Mouse (Mus musculus) embryonic facial prominence, embryonic 10.5 days (tissue): Measurements from ENCODE around the gene Zbtb11. TPM values are rescaled to one million over a fixed set of nuclear protein-coding genes. Genes with fewer than 3 reads are reported as not detected.

Source experiments
- DNase-seq: peaks from one replicate; pipeline ENCODE4 v3.0.0-alpha.2; 2017; ENCODE audit warnings: low spot score
- H3K27ac ChIP-seq: fragments of 300-500 bp; sonication (generic); replicated peaks from 2 replicates; pipeline ENCODE4 v1.5.1; 2016; ENCODE audit warnings: mild to moderate bottlenecking
- H3K27me3 ChIP-seq: fragments of 300-500 bp; sonication (generic); replicated peaks from 2 replicates; pipeline ENCODE4 v1.6.1; 2016; ENCODE audit warnings: low read depth, mild to moderate bottlenecking; ENCODE audit not compliant: poor library complexity, severe bottlenecking
- H3K36me3 ChIP-seq: fragments of 300-500 bp; sonication (generic); replicated peaks from 2 replicates; pipeline ENCODE4 v1.6.1; 2016; ENCODE audit warnings: mild to moderate bottlenecking, moderate library complexity
- H3K4me1 ChIP-seq: fragments of 300-500 bp; sonication (generic); 2 replicates; pipeline ENCODE4 v1.6.1; 2016
- H3K4me3 ChIP-seq: fragments of 300-500 bp; sonication (generic); 2 replicates; pipeline ENCODE4 v1.5.1; 2016; ENCODE audit warnings: mild to moderate bottlenecking, moderate library complexity
- H3K9me3 ChIP-seq: fragments of 300-500 bp; sonication (generic); 2 replicates; pipeline ENCODE4 v1.6.1; 2016; ENCODE audit warnings: mild to moderate bottlenecking
- WGBS: fragments of 180-500 bp; shearing (Covaris S2); methylation state at CpG from one replicate; pipeline ENCODE4 v1.1.7; 2016; 5-methylcytosine and 5-hydroxymethylcytosine counted together
- polyA plus RNA-seq: library from polyadenylated mRNA; unstranded; fragments of >200 nt; fragmentation: Nextera tagmentation; extraction: Ambion mirVana; gene quantifications from 2 replicates; pipeline ENCODE4 v1.2.1, GENCODE M21; 2016

The Zbtb11 gene
- polyA plus RNA-seq, 1 experiment from 2014 or later: 18.7 TPM

GRCm38 (mm10) chr16:55974256-55974902 is 696 bp downstream of the Zbtb11 start:
- peak overlapping the region; percentile 90 for H3K27ac ChIP-seq
- H3K27me3 ChIP-seq: no peaks in the 10 kb centered on the region
- peak; percentile 92 for DNase-seq
- WGBS: under 1% methylated on average over 55 of the region's 55 CpGs
- H3K4me3 ChIP-seq: peak overlapping the region; percentile 99
- peaks cover 26% of the 10 kb centered on the region for H3K4me1 ChIP-seq
- H3K9me3 ChIP-seq: no peaks in the 10 kb centered on the region
- peaks cover 47% of the 10 kb centered on the region for H3K36me3 ChIP-seq

- no peak for DNase-seq
- 11% methylated on average over 14 of the region's 14 CpGs for whole genome bisulfite sequencing
- Histone ChIP-seq H3K4me1 (peaks cover 26% of the 10 kb centered on the region), H3K27me3 (no peaks in the 10 kb centered on the region), H3K9me3 (no peaks in the 10 kb centered on the region), H3K4me3 (peak overlapping the region; percentile 99), H3K36me3 (peaks cover 43% of the 10 kb centered on the region), H3K27ac (peak overlapping the region; percentile 90)
Observed at GRCm38 (mm10) chr16:55974903-55975285, 1.2 kb downstream of the Zbtb11 start.

GRCm38 (mm10) chr16:55986001-55986400 is 12.3 kb downstream of the Zbtb11 start:
- Histone ChIP-seq H3K4me1 (no peaks in the 10 kb centered on the region), H3K4me3 (no peak overlapping the region), H3K27me3 (no peaks in the 10 kb centered on the region), H3K9me3 (no peaks in the 10 kb centered on the region), H3K36me3 (peaks cover 80% of the 10 kb centered on the region), H3K27ac (no peak overlapping the region)
- 90% methylated on average over 3 of the region's 3 CpGs for WGBS
- DNase-seq: no peak

- H3K27me3 ChIP-seq: no peaks in the 10 kb centered on the region
- H3K36me3 ChIP-seq: peaks cover 77% of the 10 kb centered on the region
- no peaks in the 10 kb centered on the region for H3K9me3 ChIP-seq
- H3K4me1 ChIP-seq: no peaks in the 10 kb centered on the region
- no peak overlapping the region for H3K4me3 ChIP-seq
- DNase-seq: no peak
- H3K27ac ChIP-seq: no peak overlapping the region
- WGBS: 92% methylated on average over 4 of the region's 4 CpGs
Observed at GRCm38 (mm10) chr16:55990311-55990710, 16.6 kb downstream of the Zbtb11 start.

- no peak overlapping the region for H3K4me3 ChIP-seq
- DNase-seq: no peak
- no peak overlapping the region for H3K27ac ChIP-seq
- H3K27me3 ChIP-seq: no peaks in the 10 kb centered on the region
- H3K9me3 ChIP-seq: no peaks in the 10 kb centered on the region
- H3K4me1 ChIP-seq: no peaks in the 10 kb centered on the region
- WGBS: 95% methylated on average over 2 of the region's 2 CpGs
- peaks cover 82% of the 10 kb centered on the region for H3K36me3 ChIP-seq
Observed at GRCm38 (mm10) chr16:55994235-55994634, 20.6 kb downstream of the Zbtb11 start.

GRCm38 (mm10) chr16:56006798-56007197 is 33.1 kb downstream of the Zbtb11 start:
- Histone ChIP-seq H3K27me3 (no peaks in the 10 kb centered on the region), H3K4me1 (no peaks in the 10 kb centered on the region), H3K27ac (no peak overlapping the region), H3K4me3 (no peak overlapping the region), H3K9me3 (no peaks in the 10 kb centered on the region), H3K36me3 (peaks cover 75% of the 10 kb centered on the region)
- 95% methylated on average over 11 of the region's 11 CpGs for WGBS
- DNase-seq: no peak

- Histone ChIP-seq H3K4me1 (no peaks in the 10 kb centered on the region), H3K9me3 (0 out of 2 replicates have a peak, but pooled peaks cover 4% of the 10 kb centered on the region), H3K4me3 (no peak overlapping the region), H3K27me3 (no peaks in the 10 kb centered on the region), H3K36me3 (peaks cover 79% of the 10 kb centered on the region), H3K27ac (no peak overlapping the region)
- 94% methylated on average over 1 of the region's 1 CpGs for WGBS
- no peak for DNase-seq
Observed at GRCm38 (mm10) chr16:56008862-56009261, 35.2 kb downstream of the Zbtb11 start.

- 87% methylated on average over 10 of the region's 10 CpGs for WGBS
- Histone ChIP-seq H3K27ac (no peak overlapping the region), H3K36me3 (peaks cover 68% of the 10 kb centered on the region), H3K4me1 (no peaks in the 10 kb centered on the region), H3K4me3 (no peak overlapping the region), H3K9me3 (peaks cover 8% of the 10 kb centered on the region; the same call in 1 of the 2 replicates), H3K27me3 (no peaks in the 10 kb centered on the region)
- no peak for DNase-seq
Observed at GRCm38 (mm10) chr16:56012789-56013743, 39.4 kb downstream of the Zbtb11 start.

GRCm38 (mm10) chr16:56014076-56014475 is 40.4 kb downstream of the Zbtb11 start:
- WGBS: 92% methylated on average over 7 of the region's 7 CpGs
- no peak overlapping the region for H3K4me3 ChIP-seq
- no peak for DNase-seq
- H3K27me3 ChIP-seq: no peaks in the 10 kb centered on the region
- peaks cover 70% of the 10 kb centered on the region for H3K36me3 ChIP-seq
- no peak overlapping the region for H3K27ac ChIP-seq
- no peaks in the 10 kb centered on the region for H3K4me1 ChIP-seq
- H3K9me3 ChIP-seq: peaks cover 8% of the 10 kb centered on the region; the same call in 1 of the 2 replicates

- H3K4me1 ChIP-seq: no peaks in the 10 kb centered on the region
- H3K27ac ChIP-seq: no peak overlapping the region
- H3K36me3 ChIP-seq: peaks cover 82% of the 10 kb centered on the region
- no peak for DNase-seq
- peaks cover 4% of the 10 kb centered on the region; the same call in 1 of the 2 replicates for H3K9me3 ChIP-seq
- no peaks in the 10 kb centered on the region for H3K27me3 ChIP-seq
- no peak overlapping the region for H3K4me3 ChIP-seq
- WGBS: 97% methylated on average over 7 of the region's 7 CpGs
Observed at GRCm38 (mm10) chr16:56019660-56020059, 46.0 kb downstream of the Zbtb11 start.

GRCm38 (mm10) chr16:56027854-56028629 is 54.4 kb downstream of the Zbtb11 start:
- H3K27me3 ChIP-seq: no peaks in the 10 kb centered on the region
- no peak for DNase-seq
- peaks cover 19% of the 10 kb centered on the region for H3K4me1 ChIP-seq
- H3K9me3 ChIP-seq: no peaks in the 10 kb centered on the region
- H3K36me3 ChIP-seq: peaks cover 56% of the 10 kb centered on the region
- H3K27ac ChIP-seq: peak overlapping the region; percentile 98; the same call in 1 of the 2 replicates
- 58% methylated on average over 12 of the region's 12 CpGs for WGBS
- H3K4me3 ChIP-seq: peak overlapping the region; percentile 94
